Mouse (Mus musculus): ENCODE measurements around the gene Ctnna2.

Ctnna2 gene

GRCm38 (mm10) chr6:76908086-76908485 lies 1071.4 kb downstream of the Ctnna2 start:
- no peak for DNase-seq (ENCODE audit: low spot score in 2 of 2)

GRCm38 (mm10) chr6:76897156-76897555 lies 1082.3 kb downstream of the Ctnna2 start:
- no peak for DNase-seq (ENCODE audit: low spot score in 2 of 2)

Data from urinary bladder, postnatal 4 days (tissue).